Mouse (Mus musculus): ENCODE results near the gene Gm10639.
"Not testable (repeated sequence)": the region's sequence is repeated elsewhere in the genome, so short reads cannot be mapped to it uniquely, and the experiment has no call there.

- TF ChIP-seq CTCF (IDR thresholded peaks at IDR 0.05; ENCODE audit: borderline replicate concordance, insufficient read depth, low read depth, low read length); POLR2A (IDR thresholded peaks at IDR 0.05; ENCODE audit: borderline replicate concordance, insufficient read depth, low read length): not testable (repeated sequence)
Measured at GRCm38 (mm10) chr9:78299143-78299542, 9.4 kb downstream of the Gm10639 start.
